Mouse (Mus musculus): ENCODE measurements at regions not wholly inside any gene's neighbourhood (a gene's known extent, or its start where the extent isn't known, plus 50 kb on each side); places are given as distances from the start of the nearest gene placed in this dataset.

GRCm38 (mm10) chr4:55732006-55732405 lies 199.7 kb upstream of the Klf4 start:
- no peak overlapping the region for H3K27ac ChIP-seq (ENCODE audit: low read depth, low read length)
- no peaks in the 10 kb centered on the region for H3K9me3 ChIP-seq (ENCODE audit: control insufficient read depth, low read length)
- 50% methylated on average over 4 of the region's 4 CpGs for WGBS
- H3K4me2 ChIP-seq (ENCODE audit: low read length): no peak overlapping the region
- no peaks in the 10 kb centered on the region for H3K36me3 ChIP-seq (ENCODE audit: control insufficient read depth, insufficient read depth, low read length)
- no peak overlapping the region for H3K9ac ChIP-seq (ENCODE audit: low read depth, low read length)
- ATAC-seq: peak; percentile 80
- H3K4me3 ChIP-seq (ENCODE audit: low read length): no peak overlapping the region
- no peaks in the 10 kb centered on the region for H3K4me1 ChIP-seq (ENCODE audit: control insufficient read depth, insufficient read depth, low read depth, low read length)
- H3K27me3 ChIP-seq (replicated peaks; ENCODE audit: control insufficient read depth, insufficient read depth, low read length): no peaks in the 10 kb centered on the region; the same call in 1 of the 2 replicates

GRCm38 (mm10) chr4:55730266-55730665 lies 198.0 kb upstream of the Klf4 start:
- Histone ChIP-seq H3K27ac (ENCODE audit: low read depth, low read length) (no peak overlapping the region), H3K9me3 (ENCODE audit: control insufficient read depth, low read length) (no peaks in the 10 kb centered on the region), H3K4me3 (ENCODE audit: low read length) (no peak overlapping the region), H3K4me1 (ENCODE audit: control insufficient read depth, insufficient read depth, low read depth, low read length) (no peaks in the 10 kb centered on the region), H3K4me2 (ENCODE audit: low read length) (no peak overlapping the region), H3K36me3 (ENCODE audit: control insufficient read depth, insufficient read depth, low read length) (no peaks in the 10 kb centered on the region), H3K9ac (ENCODE audit: low read depth, low read length) (no peak overlapping the region), H3K27me3 (replicated peaks; ENCODE audit: control insufficient read depth, insufficient read depth, low read length) (no peaks in the 10 kb centered on the region; the same call in 1 of the 2 replicates)
- no peak for ATAC-seq
- WGBS: 83% methylated on average over 4 of the region's 4 CpGs

DNA sequence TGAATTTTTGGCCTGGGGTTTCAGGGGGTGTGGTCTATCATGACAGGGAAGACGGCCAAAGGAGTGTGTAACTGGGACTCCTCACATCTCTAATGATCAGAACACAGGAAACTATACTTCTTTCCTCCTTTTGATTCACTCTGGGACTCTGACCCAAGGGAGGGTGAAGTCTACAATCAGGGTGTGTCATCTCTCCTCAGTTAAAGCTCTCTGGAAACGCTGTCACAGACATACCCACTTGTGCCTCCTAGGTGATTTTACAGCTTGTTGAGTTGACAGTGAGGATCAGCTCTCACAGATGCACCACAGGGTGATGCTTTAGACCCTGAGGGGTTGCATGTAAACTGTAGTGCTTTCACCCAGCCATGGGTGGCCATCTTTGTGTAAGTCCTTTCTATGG lies 194.9 kb upstream of the Klf4 start:
- H3K4me2 ChIP-seq (ENCODE audit: low read length): no peak overlapping the region
- H3K9me3 ChIP-seq (ENCODE audit: control insufficient read depth, low read length): no peaks in the 10 kb centered on the region
- H3K27me3 ChIP-seq (replicated peaks; ENCODE audit: control insufficient read depth, insufficient read depth, low read length): no peaks in the 10 kb centered on the region; the same call in 1 of the 2 replicates
- H3K9ac ChIP-seq (ENCODE audit: low read depth, low read length): no peak overlapping the region
- no peak overlapping the region for H3K4me3 ChIP-seq (ENCODE audit: low read length)
- no peak for ATAC-seq
- H3K27ac ChIP-seq (ENCODE audit: low read depth, low read length): no peak overlapping the region
- peaks cover 7% of the 10 kb centered on the region; the same call in 1 of the 2 replicates for H3K4me1 ChIP-seq (ENCODE audit: control insufficient read depth, insufficient read depth, low read depth, low read length)
- no peaks in the 10 kb centered on the region for H3K36me3 ChIP-seq (ENCODE audit: control insufficient read depth, insufficient read depth, low read length)
- 84% methylated on average over 2 of the region's 2 CpGs for WGBS

GRCm38 (mm10) chr4:55726081-55726480 lies 193.8 kb upstream of the Klf4 start:
- Histone ChIP-seq H3K9ac (ENCODE audit: low read depth, low read length) (no peak overlapping the region), H3K9me3 (ENCODE audit: control insufficient read depth, low read length) (no peaks in the 10 kb centered on the region), H3K4me2 (ENCODE audit: low read length) (no peak overlapping the region), H3K36me3 (ENCODE audit: control insufficient read depth, insufficient read depth, low read length) (no peaks in the 10 kb centered on the region), H3K27me3 (replicated peaks; ENCODE audit: control insufficient read depth, insufficient read depth, low read length) (no peaks in the 10 kb centered on the region; the same call in 1 of the 2 replicates), H3K4me1 (ENCODE audit: control insufficient read depth, insufficient read depth, low read depth, low read length) (peaks cover 10% of the 10 kb centered on the region; the same call in 1 of the 2 replicates), H3K4me3 (ENCODE audit: low read length) (no peak overlapping the region), H3K27ac (ENCODE audit: low read depth, low read length) (no peak overlapping the region)
- no peak for ATAC-seq
- WGBS: 76% methylated on average over 19 of the region's 19 CpGs

DNA sequence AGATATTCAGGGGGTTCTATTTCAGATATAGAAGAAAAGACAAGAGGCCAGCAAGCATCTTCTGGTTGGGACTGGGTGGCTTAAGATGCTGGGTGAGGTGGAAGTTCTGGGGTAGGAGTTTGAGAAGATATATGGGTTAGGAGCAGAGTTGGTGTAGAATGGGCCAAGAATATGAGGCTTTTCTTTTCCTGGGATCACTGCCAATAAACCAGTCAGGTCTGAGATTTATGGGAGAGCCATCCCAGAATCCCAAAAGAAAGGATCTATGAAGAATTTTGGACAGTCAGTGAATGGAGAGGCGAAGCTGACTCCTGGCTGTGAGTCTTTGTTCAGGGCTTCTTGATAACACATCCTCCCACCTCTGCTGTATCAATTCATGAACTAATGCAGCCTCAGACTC lies 192.0 kb upstream of the Klf4 start:
- Histone ChIP-seq H3K4me1 (ENCODE audit: control insufficient read depth, insufficient read depth, low read depth, low read length) (peaks cover 10% of the 10 kb centered on the region; the same call in 1 of the 2 replicates), H3K4me2 (ENCODE audit: low read length) (no peak overlapping the region), H3K27ac (ENCODE audit: low read depth, low read length) (no peak overlapping the region), H3K4me3 (ENCODE audit: low read length) (no peak overlapping the region), H3K9ac (ENCODE audit: low read depth, low read length) (no peak overlapping the region), H3K36me3 (ENCODE audit: control insufficient read depth, insufficient read depth, low read length) (no peaks in the 10 kb centered on the region), H3K9me3 (ENCODE audit: control insufficient read depth, low read length) (no peaks in the 10 kb centered on the region), H3K27me3 (replicated peaks; ENCODE audit: control insufficient read depth, insufficient read depth, low read length) (no peaks in the 10 kb centered on the region; the same call in 1 of the 2 replicates)
- 85% methylated on average over 1 of the region's 1 CpGs for WGBS
- no peak for ATAC-seq

DNA sequence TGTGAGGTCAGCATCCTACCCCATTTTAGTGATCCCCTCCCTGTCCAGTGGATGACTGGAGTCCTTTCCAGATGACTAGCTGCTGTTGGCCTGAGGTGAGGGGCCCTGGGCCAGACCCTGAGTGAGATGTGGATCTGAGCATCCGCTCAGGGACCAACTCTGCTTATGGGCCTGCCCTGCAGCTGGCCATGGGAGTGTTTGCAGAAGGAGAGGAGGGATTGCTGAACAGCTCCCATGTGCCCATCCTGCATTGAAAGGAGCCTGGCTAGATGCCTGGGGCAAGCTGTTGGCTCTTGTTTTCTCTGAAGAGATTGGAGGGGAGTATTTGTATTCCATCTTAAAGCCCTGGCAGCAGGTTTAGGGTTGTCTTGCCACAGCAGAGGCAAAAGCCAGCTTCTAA lies 190.9 kb upstream of the Klf4 start:
- Histone ChIP-seq H3K4me3 (ENCODE audit: low read length) (no peak overlapping the region), H3K9ac (ENCODE audit: low read depth, low read length) (no peak overlapping the region; the same call in 1 of the 2 replicates), H3K9me3 (ENCODE audit: control insufficient read depth, low read length) (no peaks in the 10 kb centered on the region), H3K27ac (ENCODE audit: low read depth, low read length) (no peak overlapping the region), H3K4me2 (ENCODE audit: low read length) (no peak overlapping the region), H3K27me3 (replicated peaks; ENCODE audit: control insufficient read depth, insufficient read depth, low read length) (no peaks in the 10 kb centered on the region; the same call in 1 of the 2 replicates), H3K4me1 (ENCODE audit: control insufficient read depth, insufficient read depth, low read depth, low read length) (peaks cover 10% of the 10 kb centered on the region; the same call in 1 of the 2 replicates), H3K36me3 (ENCODE audit: control insufficient read depth, insufficient read depth, low read length) (no peaks in the 10 kb centered on the region)
- ATAC-seq: peak; percentile 87
- WGBS: 75% methylated on average over 1 of the region's 1 CpGs

DNA sequence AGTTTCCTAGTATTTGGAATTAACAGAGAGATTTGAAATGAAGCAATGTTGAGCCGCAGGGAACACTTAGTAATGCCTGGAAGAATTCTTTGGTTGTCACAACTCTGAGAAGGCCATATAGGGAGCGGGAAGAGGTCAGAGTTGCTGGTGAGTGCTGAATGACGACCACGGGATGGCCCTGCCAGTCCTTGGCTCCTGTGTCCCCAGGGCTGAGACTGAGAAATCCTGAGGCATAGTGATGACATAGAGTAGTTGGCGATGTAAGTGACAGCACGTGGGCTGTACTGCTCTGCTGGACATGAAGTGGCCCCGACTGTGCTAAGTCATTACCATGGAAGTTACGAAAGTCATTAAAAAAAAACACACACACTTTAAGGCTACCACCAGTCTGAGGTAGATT lies 190.1 kb upstream of the Klf4 start:
- Histone ChIP-seq H3K4me2 (ENCODE audit: low read length) (no peak overlapping the region), H3K27ac (ENCODE audit: low read depth, low read length) (no peak overlapping the region), H3K4me3 (ENCODE audit: low read length) (no peak overlapping the region), H3K9ac (ENCODE audit: low read depth, low read length) (no peak overlapping the region), H3K36me3 (ENCODE audit: control insufficient read depth, insufficient read depth, low read length) (no peaks in the 10 kb centered on the region), H3K9me3 (ENCODE audit: control insufficient read depth, low read length) (no peaks in the 10 kb centered on the region), H3K4me1 (ENCODE audit: control insufficient read depth, insufficient read depth, low read depth, low read length) (peaks cover 10% of the 10 kb centered on the region; the same call in 1 of the 2 replicates), H3K27me3 (replicated peaks; ENCODE audit: control insufficient read depth, insufficient read depth, low read length) (no peaks in the 10 kb centered on the region; the same call in 1 of the 2 replicates)
- WGBS: 74% methylated on average over 8 of the region's 8 CpGs
- ATAC-seq: no peak

DNA sequence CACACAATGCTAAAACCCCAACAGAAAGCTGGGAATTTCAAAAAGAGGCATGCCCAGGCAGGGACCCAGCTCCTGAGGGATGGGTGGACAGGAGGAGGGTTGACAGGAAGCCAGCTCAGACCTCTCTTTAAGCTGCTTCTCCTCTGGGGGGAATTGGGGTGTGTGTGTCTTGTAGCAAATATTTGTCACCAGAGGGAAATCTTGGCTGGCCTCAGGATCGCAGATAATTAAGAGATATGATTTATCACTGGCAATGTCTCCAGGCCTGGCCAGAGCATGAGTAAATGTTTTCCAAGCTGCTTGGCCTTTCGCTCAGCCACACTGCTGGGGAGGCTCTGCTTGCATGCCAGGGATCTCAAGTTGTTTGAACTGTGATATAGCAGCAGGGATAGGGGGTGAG lies 189.6 kb upstream of the Klf4 start:
- no peak overlapping the region for H3K27ac ChIP-seq (ENCODE audit: low read depth, low read length)
- no peak overlapping the region for H3K9ac ChIP-seq (ENCODE audit: low read depth, low read length)
- no peaks in the 10 kb centered on the region for H3K9me3 ChIP-seq (ENCODE audit: control insufficient read depth, low read length)
- no peak overlapping the region for H3K4me3 ChIP-seq (ENCODE audit: low read length)
- no peak overlapping the region for H3K4me2 ChIP-seq (ENCODE audit: low read length)
- no peaks in the 10 kb centered on the region for H3K36me3 ChIP-seq (ENCODE audit: control insufficient read depth, insufficient read depth, low read length)
- no peaks in the 10 kb centered on the region for H3K27me3 ChIP-seq (replicated peaks; ENCODE audit: control insufficient read depth, insufficient read depth, low read length)
- 0 out of 2 replicates have a peak, but pooled peaks have one; percentile 60 for ATAC-seq
- peaks cover 10% of the 10 kb centered on the region; the same call in 1 of the 2 replicates for H3K4me1 ChIP-seq (ENCODE audit: control insufficient read depth, insufficient read depth, low read depth, low read length)
- 43% methylated on average over 2 of the region's 2 CpGs for WGBS

- ATAC-seq: no peak
- Histone ChIP-seq H3K27me3 (replicated peaks; ENCODE audit: control insufficient read depth, insufficient read depth, low read length) (no peaks in the 10 kb centered on the region), H3K9ac (ENCODE audit: low read depth, low read length) (no peak overlapping the region), H3K4me3 (ENCODE audit: low read length) (no peak overlapping the region), H3K9me3 (ENCODE audit: control insufficient read depth, low read length) (no peaks in the 10 kb centered on the region), H3K4me1 (ENCODE audit: control insufficient read depth, insufficient read depth, low read depth, low read length) (peaks cover 10% of the 10 kb centered on the region; the same call in 1 of the 2 replicates), H3K27ac (ENCODE audit: low read depth, low read length) (no peak overlapping the region), H3K36me3 (ENCODE audit: control insufficient read depth, insufficient read depth, low read length) (no peaks in the 10 kb centered on the region), H3K4me2 (ENCODE audit: low read length) (no peak overlapping the region)
- WGBS: 72% methylated on average over 4 of the region's 4 CpGs
Observed at GRCm38 (mm10) chr4:55718438-55718837, 186.2 kb upstream of the Klf4 start.

Measured in hindbrain, embryonic 16.5 days (tissue).